Mouse (Mus musculus) intestine, embryonic 14.5 days (tissue): ENCODE data around the gene Paqr7. TPM values are rescaled to one million over a fixed set of nuclear protein-coding genes. Genes with fewer than 3 reads are reported as not detected.

Experiments
- ATAC-seq: fragments of 200-750 bp; cut with Nextera tagmentation; replicated peaks from 2 replicates; pipeline ENCODE4 v1.8.0; 2017; ENCODE audit warnings: low read depth, moderate number of reproducible peaks, moderate TSS enrichment, moderate library complexity; ENCODE audit not compliant: low FRiP score, low TSS enrichment
- DNase-seq: peaks from one replicate; pipeline ENCODE4 v3.0.0-alpha.2; 2018; ENCODE audit warnings: low spot score
- H3K27ac ChIP-seq: fragments of 300-500 bp; sonication (generic); 2 replicates; pipeline ENCODE4 v1.5.1; 2014; ENCODE audit warnings: low read depth, mild to moderate bottlenecking, control low read depth
- H3K27me3 ChIP-seq: fragments of 300-500 bp; sonication (generic); replicated peaks from 2 replicates; pipeline ENCODE4 v1.6.1; 2014; ENCODE audit warnings: low read length, control low read depth; ENCODE audit not compliant: control insufficient read depth, insufficient read depth
- H3K36me3 ChIP-seq: fragments of 300-500 bp; sonication (generic); 2 replicates; pipeline ENCODE4 v1.6.1; 2014; ENCODE audit warnings: low read length, control low read depth; ENCODE audit not compliant: control insufficient read depth, insufficient read depth
- H3K4me1 ChIP-seq: fragments of 300-500 bp; sonication (generic); replicated peaks from 2 replicates; pipeline ENCODE4 v1.6.1; 2014; ENCODE audit warnings: low read length, control low read depth, mixed read lengths; ENCODE audit not compliant: control insufficient read depth, insufficient read depth
- H3K4me2 ChIP-seq: fragments of 300-500 bp; sonication (generic); 2 replicates; pipeline ENCODE4 v1.6.1; 2014; ENCODE audit warnings: low read length
- H3K4me3 ChIP-seq: fragments of 300-500 bp; sonication (generic); 2 replicates; pipeline ENCODE4 v1.5.1; 2014; ENCODE audit warnings: low read depth, low read length, control low read depth, mixed read lengths
- H3K9ac ChIP-seq: fragments of 300-500 bp; sonication (generic); 2 replicates; pipeline ENCODE4 v1.6.1; 2014; ENCODE audit warnings: mild to moderate bottlenecking, low read length
- H3K9me3 ChIP-seq: fragments of 300-500 bp; sonication (generic); 2 replicates; pipeline ENCODE4 v1.6.1; 2016; ENCODE audit warnings: low read length, control low read depth; ENCODE audit not compliant: control insufficient read depth
- WGBS: fragments of 180-500 bp; shearing (Covaris S2); extraction: QIAGEN DNeasy Blood & Tissue Kit; methylation state at CpG from one replicate; pipeline ENCODE4 v1.1.7; 2014; 5-methylcytosine and 5-hydroxymethylcytosine counted together
- polyA plus RNA-seq: library from polyadenylated mRNA; unstranded; fragments of >200 nt; fragmentation: Nextera tagmentation; extraction: Ambion mirVana; gene quantifications from 2 replicates; pipeline ENCODE4 v1.2.1, GENCODE M21; 2014

The Paqr7 gene
- polyA plus RNA-seq, 1 experiment from 2014 or later: 2.1 TPM

GRCm38 (mm10) chr4:134501095-134501494 is 4.6 kb downstream of the Paqr7 start:
- Histone ChIP-seq H3K36me3 (no peaks in the 10 kb centered on the region), H3K27me3 (no peaks in the 10 kb centered on the region), H3K27ac (no peak overlapping the region), H3K4me1 (peaks cover 12% of the 10 kb centered on the region), H3K9ac (no peak overlapping the region), H3K9me3 (no peaks in the 10 kb centered on the region), H3K4me2 (no peak overlapping the region), H3K4me3 (no peak overlapping the region)
- WGBS: 90% methylated on average over 6 of the region's 6 CpGs
- DNase-seq: no peak
- ATAC-seq: no peak

- no peak for ATAC-seq
- 81% methylated on average over 4 of the region's 4 CpGs for WGBS
Observed at GRCm38 (mm10) chr4:134503686-134504357, 7.3 kb downstream of the Paqr7 start.

DNA sequence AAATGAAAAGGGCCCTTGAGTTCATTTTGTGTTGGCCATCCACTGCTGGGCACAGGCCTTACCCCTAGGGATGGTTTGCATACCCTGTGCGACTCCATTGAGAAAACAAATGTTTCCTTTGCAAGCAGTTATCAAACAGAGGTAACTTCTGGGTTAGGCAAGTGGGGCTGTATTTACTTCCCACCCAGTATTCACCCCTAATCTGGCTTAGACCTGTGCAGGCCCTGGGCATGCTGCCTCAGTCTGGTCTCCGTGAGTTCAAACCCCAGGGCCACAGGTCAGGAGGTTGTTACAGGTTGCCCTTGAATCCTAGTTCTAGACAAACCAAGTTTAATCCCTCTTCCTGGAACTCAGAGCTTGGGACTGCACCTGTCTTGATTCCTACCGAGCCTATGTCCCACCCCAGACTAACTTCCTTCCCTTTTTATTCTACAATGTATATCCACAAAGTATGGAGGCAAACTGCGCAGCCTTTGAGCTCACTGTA is 8.8 kb downstream of the Paqr7 start:
- Histone ChIP-seq H3K27me3 (no peaks in the 10 kb centered on the region), H3K36me3 (no peaks in the 10 kb centered on the region), H3K9ac (no peak overlapping the region), H3K4me2 (no peak overlapping the region), H3K4me1 (no peaks in the 10 kb centered on the region), H3K27ac (no peak overlapping the region), H3K4me3 (no peak overlapping the region), H3K9me3 (no peaks in the 10 kb centered on the region)
- ATAC-seq (no peak), DNase-seq (no peak)
- WGBS: 92% methylated on average over 4 of the region's 4 CpGs

More at GRCm38 (mm10) chr4:134503686-134504357, 7.3 kb downstream of the Paqr7 start:
- Histone ChIP-seq H3K27ac (no peak overlapping the region), H3K4me3 (no peak overlapping the region), H3K27me3 (no peaks in the 10 kb centered on the region), H3K4me2 (no peak overlapping the region), H3K9me3 (no peaks in the 10 kb centered on the region), H3K9ac (no peak overlapping the region), H3K36me3 (no peaks in the 10 kb centered on the region), H3K4me1 (no peaks in the 10 kb centered on the region)
- no peak for DNase-seq

DNA sequence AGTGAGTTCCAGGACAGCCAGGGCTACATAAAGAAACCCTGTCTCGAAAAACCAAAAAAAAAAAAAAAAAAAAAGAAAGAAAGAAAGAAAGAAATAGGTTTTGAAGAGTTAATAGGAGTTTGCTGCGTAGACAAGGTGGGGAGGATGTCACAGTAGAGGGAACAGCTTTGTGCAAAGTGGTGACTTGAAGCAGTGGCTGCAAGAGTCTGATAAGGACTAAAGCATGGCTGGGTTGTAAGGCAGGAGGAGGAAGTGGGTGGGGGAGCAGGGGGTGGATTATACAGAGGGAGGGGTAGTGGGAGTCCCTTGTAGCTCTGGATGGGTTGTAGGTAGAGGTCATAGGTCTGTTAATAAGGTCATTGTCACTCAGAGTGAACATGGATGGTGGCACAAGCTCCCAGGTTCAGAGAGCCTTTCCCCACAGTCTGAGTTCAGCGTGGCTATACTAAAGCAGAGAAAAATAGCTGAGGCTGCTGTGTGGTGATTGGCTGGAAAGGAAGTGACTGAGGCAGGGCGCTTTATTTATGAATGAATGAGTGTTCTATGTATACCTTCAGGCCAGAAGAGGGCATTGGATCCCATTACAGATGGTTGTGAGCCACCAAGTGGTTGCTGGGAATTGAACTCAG is 9.6 kb downstream of the Paqr7 start:
- Histone ChIP-seq H3K9ac (no peak overlapping the region), H3K36me3 (no peaks in the 10 kb centered on the region), H3K4me1 (no peaks in the 10 kb centered on the region), H3K27me3 (no peaks in the 10 kb centered on the region), H3K9me3 (no peaks in the 10 kb centered on the region), H3K4me2 (no peak overlapping the region), H3K4me3 (no peak overlapping the region), H3K27ac (no peak overlapping the region)
- no peak for ATAC-seq
- DNase-seq: no peak
- WGBS: 87% methylated on average over 3 of the region's 4 CpGs

DNA sequence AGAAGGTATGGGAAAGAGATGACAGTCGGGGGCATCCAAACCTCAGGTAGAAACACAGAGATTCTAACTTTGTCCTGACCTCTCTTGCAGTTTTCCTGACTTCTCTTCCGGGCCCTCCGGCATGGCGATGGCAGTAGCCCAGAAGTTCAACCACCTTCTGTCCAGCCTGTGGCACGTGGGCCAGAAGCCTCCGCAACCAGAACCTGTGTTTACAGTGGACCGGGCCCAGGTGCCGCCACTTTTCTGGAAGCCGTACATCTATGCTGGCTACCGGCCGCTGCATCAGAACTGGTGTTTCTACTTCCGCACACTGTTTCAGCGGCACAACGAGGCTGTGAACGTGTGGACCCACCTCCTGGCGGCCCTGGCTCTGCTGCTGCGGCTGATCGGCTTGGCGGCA is 10.2 kb downstream of the Paqr7 start:
- no peak overlapping the region for H3K9ac ChIP-seq
- WGBS: 86% methylated on average over 19 of the region's 19 CpGs

GRCm38 (mm10) chr4:134510396-134510795 is 13.9 kb downstream of the Paqr7 start:
- Histone ChIP-seq H3K27ac (no peak overlapping the region), H3K36me3 (no peaks in the 10 kb centered on the region), H3K4me3 (peak overlapping the region; percentile 66; the same call in 1 of the 2 replicates), H3K4me2 (peak overlapping the region; percentile 88), H3K4me1 (peaks cover 3% of the 10 kb centered on the region; the same call in 1 of the 2 replicates), H3K9ac (no peak overlapping the region), H3K9me3 (no peaks in the 10 kb centered on the region), H3K27me3 (no peaks in the 10 kb centered on the region)
- DNase-seq (no peak), ATAC-seq (peak; percentile 20; the same call in 1 of the 2 replicates)
- WGBS: 73% methylated on average over 4 of the region's 4 CpGs

More for the DNA sequence above, 10.2 kb downstream of the Paqr7 start:
- no peak for DNase-seq
- Histone ChIP-seq H3K27ac (no peak overlapping the region), H3K9me3 (no peaks in the 10 kb centered on the region), H3K4me2 (no peak overlapping the region), H3K27me3 (no peaks in the 10 kb centered on the region), H3K4me1 (no peaks in the 10 kb centered on the region), H3K4me3 (no peak overlapping the region), H3K36me3 (no peaks in the 10 kb centered on the region)
- no peak for ATAC-seq

DNA sequence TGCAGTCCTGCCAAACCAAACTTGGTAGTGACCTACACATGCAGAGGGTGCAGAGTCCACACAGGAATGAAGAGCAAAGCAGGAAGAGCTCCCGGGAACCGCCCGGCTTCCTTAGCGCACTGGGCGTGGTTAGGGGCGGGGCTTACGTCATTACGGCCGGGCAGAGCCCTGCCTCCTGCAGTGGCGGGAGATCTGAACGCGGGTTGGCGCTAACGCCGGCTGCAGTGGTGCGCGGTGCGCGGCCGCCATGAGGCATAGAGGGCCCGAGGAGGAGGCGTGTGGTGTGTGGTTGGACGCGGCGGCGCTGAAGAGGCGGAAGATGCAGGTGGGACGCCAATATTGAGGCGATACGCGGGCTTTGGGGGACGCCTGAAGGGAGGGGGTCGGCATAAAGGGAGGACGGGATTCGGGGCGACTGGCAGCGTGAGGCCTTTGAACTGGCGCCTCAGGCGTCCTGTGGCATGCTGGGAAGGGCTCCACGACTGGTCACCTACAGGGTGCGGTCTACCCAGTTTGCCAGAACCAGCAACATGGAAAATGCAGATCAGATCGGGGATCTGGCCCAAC is 14.4 kb downstream of the Paqr7 start, which contains the start of gene Aunip:
TSS of gene Aunip (plus strand) at position 155 of the 567 bp plus-strand sequence.
- Histone ChIP-seq H3K27ac (no peak within 1 kb of the TSS), H3K4me3 (peak within 1 kb of the TSS; percentile 66), H3K9me3 (no peaks in the 10 kb centered on the region), H3K4me1 (peaks cover 3% of the 10 kb centered on the region; the same call in 1 of the 2 replicates), H3K36me3 (no peaks in the 10 kb centered on the region), H3K27me3 (no peaks in the 10 kb centered on the region), H3K9ac (peak within 1 kb of the TSS; percentile 64), H3K4me2 (peak within 1 kb of the TSS; percentile 88)
- peak; percentile 94 for DNase-seq
- peak; percentile 94 for ATAC-seq
- under 1% methylated on average over 40 of the region's 42 CpGs for WGBS

DNA sequence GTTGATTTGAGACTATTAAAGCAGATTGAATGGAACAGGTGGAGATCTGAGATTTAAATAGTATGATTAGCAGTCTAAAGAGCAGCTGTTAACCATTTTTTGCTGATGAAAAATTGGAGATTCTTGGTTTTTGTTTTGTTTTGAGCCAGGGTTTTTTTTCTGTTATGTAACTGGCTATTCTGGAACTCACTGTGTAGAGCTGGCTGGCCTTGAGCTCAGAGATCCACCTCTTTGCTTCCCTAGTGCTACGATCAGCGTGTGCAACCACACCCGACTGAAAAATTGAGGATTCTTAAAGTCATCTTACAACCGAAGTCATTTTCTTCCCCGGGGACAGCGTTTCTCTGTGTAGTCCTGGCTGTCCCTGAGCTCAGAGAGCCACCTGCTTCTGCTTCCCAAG is 15.2 kb downstream of the Paqr7 start:
- 70% methylated on average over 6 of the region's 6 CpGs for WGBS
- Histone ChIP-seq H3K27me3 (no peaks in the 10 kb centered on the region), H3K27ac (no peak overlapping the region), H3K9me3 (no peaks in the 10 kb centered on the region), H3K9ac (peak overlapping the region; percentile 64), H3K36me3 (no peaks in the 10 kb centered on the region), H3K4me1 (peaks cover 3% of the 10 kb centered on the region; the same call in 1 of the 2 replicates), H3K4me2 (peak overlapping the region; percentile 88), H3K4me3 (peak overlapping the region; percentile 66)
- DNase-seq: no peak
- ATAC-seq: no peak
